Mouse (Mus musculus): ENCODE results near the gene Exog. TPM values are rescaled to one million over a fixed set of nuclear protein-coding genes. Genes with fewer than 3 reads are reported as not detected.

Gene Exog
- polyA plus RNA-seq, 1 experiment from 2014 or later, result 9.7 TPM

GRCm38 (mm10) chr9:119477754-119478153, 33.0 kb downstream of the Exog start:
- H3K36me3 ChIP-seq (ENCODE audit: control insufficient read depth, insufficient read depth, low read length), result no peaks in the 10 kb centered on the region
- WGBS, result 51% methylated on average over 6 of the region's 6 CpGs
- no peaks in the 10 kb centered on the region for H3K27me3 ChIP-seq (ENCODE audit: control insufficient read depth, insufficient read depth, low read length)
- no peak overlapping the region for H3K4me2 ChIP-seq (ENCODE audit: low read length)
- no peak overlapping the region for H3K4me3 ChIP-seq (ENCODE audit: control insufficient read depth in 1 of 2, insufficient read depth in 1 of 2, low read depth in 1 of 2, low read length in 2 of 2)
- peaks cover 44 to 48% of the 10 kb centered on the region in 2 experiments for H3K4me1 ChIP-seq (ENCODE audit: control insufficient read depth in 2 of 2, insufficient read depth in 2 of 2, low read length in 2 of 2)
- H3K9me3 ChIP-seq (ENCODE audit: control insufficient read depth, low read length), result no peaks in the 10 kb centered on the region
- peak overlapping the region in 1 of 2 experiments; percentile 63; a peak in 1 of 4 replicates for H3K27ac ChIP-seq (replicated peaks in 1 of 2; ENCODE audit: control insufficient read depth in 1 of 2, insufficient read depth in 1 of 2, low read depth in 2 of 2, low read length in 2 of 2)
- no peak overlapping the region for H3K9ac ChIP-seq (ENCODE audit: low read length)
- no peak for ATAC-seq (ENCODE audit: insufficient number of reproducible peaks, insufficient read depth, low FRiP score, low read depth)

- Histone ChIP-seq H3K4me2 (ENCODE audit: low read length) (no peak overlapping the region), H3K4me1 (ENCODE audit: control insufficient read depth in 2 of 2, insufficient read depth in 2 of 2, low read length in 2 of 2) (peaks cover 38 to 43% of the 10 kb centered on the region in 2 experiments), H3K27ac (replicated peaks in 1 of 2; ENCODE audit: control insufficient read depth in 1 of 2, insufficient read depth in 1 of 2, low read depth in 2 of 2, low read length in 2 of 2) (peak overlapping the region in 1 of 2 experiments; percentile 63; a peak in 2 of 4 replicates)
These were observed 33.6 kb downstream of the Exog start for GRCm38 (mm10) chr9:119478345-119478744.

GRCm38 (mm10) chr9:119479297-119479696, 34.6 kb downstream of the Exog start:
- no peaks in the 10 kb centered on the region for H3K36me3 ChIP-seq (ENCODE audit: control insufficient read depth, insufficient read depth, low read length)
- ATAC-seq (ENCODE audit: insufficient number of reproducible peaks, insufficient read depth, low FRiP score, low read depth), result peak; percentile 52; the same call in 1 of the 2 replicates
- no peaks in the 10 kb centered on the region for H3K27me3 ChIP-seq (ENCODE audit: control insufficient read depth, insufficient read depth, low read length)
- no peaks in the 10 kb centered on the region for H3K9me3 ChIP-seq (ENCODE audit: control insufficient read depth, low read length)
- H3K4me3 ChIP-seq (ENCODE audit: control insufficient read depth in 1 of 2, insufficient read depth in 1 of 2, low read depth in 1 of 2, low read length in 2 of 2), result no peak overlapping the region
- H3K27ac ChIP-seq (replicated peaks in 1 of 2; ENCODE audit: control insufficient read depth in 1 of 2, insufficient read depth in 1 of 2, low read depth in 2 of 2, low read length in 2 of 2), result peak overlapping the region; percentile 20 to 63; a peak in 3 of 4 replicates
- 0 out of 2 replicates have a peak overlapping the region, but pooled peaks have one; percentile 21 for H3K9ac ChIP-seq (ENCODE audit: low read length)
- 22% methylated on average over 8 of the region's 8 CpGs for WGBS
- H3K4me2 ChIP-seq (ENCODE audit: low read length), result no peak overlapping the region
- peaks cover 28 to 35% of the 10 kb centered on the region in 2 experiments for H3K4me1 ChIP-seq (ENCODE audit: control insufficient read depth in 2 of 2, insufficient read depth in 2 of 2, low read length in 2 of 2)

More at GRCm38 (mm10) chr9:119478345-119478744, 33.6 kb downstream of the Exog start:
- H3K9me3 ChIP-seq (ENCODE audit: control insufficient read depth, low read length), result no peaks in the 10 kb centered on the region
- H3K27me3 ChIP-seq (ENCODE audit: control insufficient read depth, insufficient read depth, low read length), result no peaks in the 10 kb centered on the region
- no peak overlapping the region for H3K4me3 ChIP-seq (ENCODE audit: control insufficient read depth in 1 of 2, insufficient read depth in 1 of 2, low read depth in 1 of 2, low read length in 2 of 2)
- no peaks in the 10 kb centered on the region for H3K36me3 ChIP-seq (ENCODE audit: control insufficient read depth, insufficient read depth, low read length)
- 81% methylated on average over 11 of the region's 11 CpGs for WGBS
- ATAC-seq (ENCODE audit: insufficient number of reproducible peaks, insufficient read depth, low FRiP score, low read depth), result no peak
- no peak overlapping the region for H3K9ac ChIP-seq (ENCODE audit: low read length)

GRCm38 (mm10) chr9:119481612-119482011, 36.9 kb downstream of the Exog start:
- Histone ChIP-seq H3K27ac (replicated peaks in 1 of 2; ENCODE audit: control insufficient read depth in 1 of 2, insufficient read depth in 1 of 2, low read depth in 2 of 2, low read length in 2 of 2) (no peak overlapping the region), H3K4me2 (ENCODE audit: low read length) (no peak overlapping the region), H3K9ac (ENCODE audit: low read length) (no peak overlapping the region), H3K4me1 (ENCODE audit: control insufficient read depth in 2 of 2, insufficient read depth in 2 of 2, low read length in 2 of 2) (peaks cover 15 to 24% of the 10 kb centered on the region in 2 experiments), H3K27me3 (ENCODE audit: control insufficient read depth, insufficient read depth, low read length) (no peaks in the 10 kb centered on the region), H3K9me3 (ENCODE audit: control insufficient read depth, low read length) (no peaks in the 10 kb centered on the region), H3K4me3 (ENCODE audit: control insufficient read depth in 1 of 2, insufficient read depth in 1 of 2, low read depth in 1 of 2, low read length in 2 of 2) (no peak overlapping the region), H3K36me3 (ENCODE audit: control insufficient read depth, insufficient read depth, low read length) (peaks cover 12% of the 10 kb centered on the region; the same call in 1 of the 2 replicates)
- ATAC-seq (ENCODE audit: insufficient number of reproducible peaks, insufficient read depth, low FRiP score, low read depth), result no peak
- WGBS, result 78% methylated on average over 4 of the region's 4 CpGs

- H3K9ac ChIP-seq (ENCODE audit: low read length), result no peak overlapping the region
- H3K27ac ChIP-seq (replicated peaks in 1 of 2; ENCODE audit: control insufficient read depth in 1 of 2, insufficient read depth in 1 of 2, low read depth in 2 of 2, low read length in 2 of 2), result no peak overlapping the region
- H3K4me2 ChIP-seq (ENCODE audit: low read length), result no peak overlapping the region
- H3K4me3 ChIP-seq (ENCODE audit: control insufficient read depth in 1 of 2, insufficient read depth in 1 of 2, low read depth in 1 of 2, low read length in 2 of 2), result no peak overlapping the region
- 60% methylated on average over 23 of the region's 23 CpGs for WGBS
- H3K4me1 ChIP-seq (ENCODE audit: control insufficient read depth in 2 of 2, insufficient read depth in 2 of 2, low read length in 2 of 2), result peaks cover 10 to 12% of the 10 kb centered on the region in 2 experiments
- no peak for ATAC-seq (ENCODE audit: insufficient number of reproducible peaks, insufficient read depth, low FRiP score, low read depth)
- H3K9me3 ChIP-seq (ENCODE audit: control insufficient read depth, low read length), result no peaks in the 10 kb centered on the region
- H3K36me3 ChIP-seq (ENCODE audit: control insufficient read depth, insufficient read depth, low read length), result peaks cover 14% of the 10 kb centered on the region; the same call in 1 of the 2 replicates
- no peaks in the 10 kb centered on the region for H3K27me3 ChIP-seq (ENCODE audit: control insufficient read depth, insufficient read depth, low read length)
These were observed 39.0 kb downstream of the Exog start for GRCm38 (mm10) chr9:119483554-119484353.

- no peak overlapping the region for H3K4me2 ChIP-seq (ENCODE audit: low read length)
- H3K9ac ChIP-seq (ENCODE audit: low read length), result no peak overlapping the region
- H3K27me3 ChIP-seq (ENCODE audit: control insufficient read depth, insufficient read depth, low read length), result no peaks in the 10 kb centered on the region
- 72% methylated on average over 9 of the region's 9 CpGs for WGBS
- no peaks in the 10 kb centered on the region for H3K9me3 ChIP-seq (ENCODE audit: control insufficient read depth, low read length)
- H3K27ac ChIP-seq (replicated peaks in 1 of 2; ENCODE audit: control insufficient read depth in 1 of 2, insufficient read depth in 1 of 2, low read depth in 2 of 2, low read length in 2 of 2), result no peak overlapping the region
- no peak for ATAC-seq (ENCODE audit: insufficient number of reproducible peaks, insufficient read depth, low FRiP score, low read depth)
- peaks cover 4 to 5% of the 10 kb centered on the region in 2 experiments for H3K4me1 ChIP-seq (ENCODE audit: control insufficient read depth in 2 of 2, insufficient read depth in 2 of 2, low read length in 2 of 2)
- H3K36me3 ChIP-seq (ENCODE audit: control insufficient read depth, insufficient read depth, low read length), result peaks cover 20% of the 10 kb centered on the region; the same call in 1 of the 2 replicates
- no peak overlapping the region for H3K4me3 ChIP-seq (ENCODE audit: control insufficient read depth in 1 of 2, insufficient read depth in 1 of 2, low read depth in 1 of 2, low read length in 2 of 2)
These were observed 39.7 kb downstream of the Exog start for GRCm38 (mm10) chr9:119484420-119484819.

GRCm38 (mm10) chr9:119484868-119485267, 40.1 kb downstream of the Exog start:
- 89% methylated on average over 13 of the region's 13 CpGs for WGBS
- peaks cover 25% of the 10 kb centered on the region for H3K36me3 ChIP-seq (ENCODE audit: control insufficient read depth, insufficient read depth, low read length)

More at GRCm38 (mm10) chr9:119484868-119485267, 40.1 kb downstream of the Exog start:
- Histone ChIP-seq H3K4me2 (ENCODE audit: low read length) (no peak overlapping the region), H3K9ac (ENCODE audit: low read length) (no peak overlapping the region), H3K27ac (replicated peaks in 1 of 2; ENCODE audit: control insufficient read depth in 1 of 2, insufficient read depth in 1 of 2, low read depth in 2 of 2, low read length in 2 of 2) (no peak overlapping the region), H3K9me3 (ENCODE audit: control insufficient read depth, low read length) (no peaks in the 10 kb centered on the region), H3K4me1 (ENCODE audit: control insufficient read depth in 2 of 2, insufficient read depth in 2 of 2, low read length in 2 of 2) (peaks cover 0 to under 1% of the 10 kb centered on the region in 2 experiments; a peak in 2 of 4 replicates), H3K27me3 (ENCODE audit: control insufficient read depth, insufficient read depth, low read length) (no peaks in the 10 kb centered on the region), H3K4me3 (ENCODE audit: control insufficient read depth in 1 of 2, insufficient read depth in 1 of 2, low read depth in 1 of 2, low read length in 2 of 2) (no peak overlapping the region)
- ATAC-seq (ENCODE audit: insufficient number of reproducible peaks, insufficient read depth, low FRiP score, low read depth), result no peak

Measured in heart, embryonic 14.5 days (tissue).